Mouse (Mus musculus): ENCODE measurements at regions not wholly inside any gene's neighbourhood (a gene's known extent, or its start where the extent isn't known, plus 50 kb on each side); places are given as distances from the start of the nearest gene placed in this dataset.
A peak's percentile ranks its signal among the peaks of the same experiment; 100 is the strongest.

DNA sequence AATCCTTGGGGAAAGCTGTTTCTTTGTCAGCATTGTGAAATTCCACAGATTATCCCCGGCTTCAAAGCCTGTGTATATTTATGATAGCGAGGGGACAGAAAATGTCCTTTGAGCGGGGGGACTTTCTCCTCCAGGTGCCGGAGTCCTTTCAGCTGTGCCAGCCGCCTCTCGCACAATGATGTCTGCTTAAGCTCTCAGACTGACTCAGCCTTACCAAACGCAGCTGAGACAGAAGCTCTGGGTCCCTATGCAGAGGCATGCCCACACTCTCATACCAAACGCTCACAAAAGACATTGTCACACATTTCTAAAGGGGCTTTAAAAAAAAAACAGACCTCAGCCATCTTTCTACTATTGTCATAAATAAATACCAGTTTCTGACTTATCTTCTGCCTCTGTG is 633.9 kb downstream of the Dok5 start:
- Histone ChIP-seq H3K4me1 (replicated peaks; ENCODE audit: control insufficient read depth in 2 of 2, insufficient read depth in 2 of 2, low read length in 1 of 2) (no peaks in the 10 kb centered on the region), H3K27ac (no peak overlapping the region), H3K9ac (replicated peaks) (no peak overlapping the region), H3K36me3 (replicated peaks; ENCODE audit: control insufficient read depth, insufficient read depth, low read depth) (no peaks in the 10 kb centered on the region), H3K4me3 (ENCODE audit: insufficient read depth in 1 of 2, low read depth in 2 of 2, low read length in 2 of 2) (no peak overlapping the region), H3K4me2 (ENCODE audit: low read depth) (no peak overlapping the region), H3K27me3 (ENCODE audit: control insufficient read depth, insufficient read depth, low read length) (no peaks in the 10 kb centered on the region), H3K9me3 (ENCODE audit: control insufficient read depth, low read length) (no peaks in the 10 kb centered on the region; the same call in 1 of the 2 replicates)
- no peak for TF ChIP-seq EP300 (IDR thresholded peaks at IDR 0.05; ENCODE audit: low read depth)
- TF ChIP-seq CTCF (IDR thresholded peaks at IDR 0.05; ENCODE audit: low read depth): no peak
- ATAC-seq (ENCODE audit: insufficient read depth) (no peak), DNase-seq (ENCODE audit: low read depth in 3 of 3, low spot score in 3 of 3) (no peak)
- WGBS (ENCODE audit: insufficient replicate concordance): 55% methylated on average over 8 of the region's 8 CpGs

DNA sequence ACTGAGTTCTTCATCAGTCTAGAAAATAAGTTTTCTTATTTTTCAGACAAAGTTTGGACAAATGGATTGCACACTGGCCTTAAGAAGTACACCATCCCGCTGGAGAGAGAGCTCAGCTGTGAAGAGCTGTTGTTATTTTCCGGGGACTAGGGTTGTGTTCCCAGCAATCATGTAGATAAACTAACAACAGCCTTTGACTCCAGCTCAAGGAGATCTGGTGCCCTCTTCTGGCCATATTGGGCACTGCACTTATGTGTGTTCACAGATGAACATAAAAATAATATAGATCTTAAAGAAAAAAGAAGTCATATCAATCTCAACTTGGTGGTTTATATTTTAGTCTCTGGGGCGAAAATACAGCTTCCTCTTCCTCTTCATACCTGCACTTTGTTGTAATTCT is 633.0 kb downstream of the Dok5 start:
- H3K27me3 ChIP-seq (ENCODE audit: control insufficient read depth, insufficient read depth, low read length): no peaks in the 10 kb centered on the region
- 54% methylated on average over 3 of the region's 3 CpGs for WGBS (ENCODE audit: insufficient replicate concordance)
- H3K4me2 ChIP-seq (ENCODE audit: low read depth): no peak overlapping the region
- H3K9ac ChIP-seq (replicated peaks): no peak overlapping the region
- DNase-seq (ENCODE audit: low read depth in 3 of 3, low spot score in 3 of 3) (no peak), ATAC-seq (ENCODE audit: insufficient read depth) (no peak)
- TF ChIP-seq EP300 (IDR thresholded peaks at IDR 0.05; ENCODE audit: low read depth) (no peak), CTCF (IDR thresholded peaks at IDR 0.05; ENCODE audit: low read depth) (peak; percentile 56)
- H3K36me3 ChIP-seq (replicated peaks; ENCODE audit: control insufficient read depth, insufficient read depth, low read depth): no peaks in the 10 kb centered on the region
- H3K4me3 ChIP-seq (ENCODE audit: insufficient read depth in 1 of 2, low read depth in 2 of 2, low read length in 2 of 2): no peak overlapping the region
- H3K4me1 ChIP-seq (replicated peaks; ENCODE audit: control insufficient read depth in 2 of 2, insufficient read depth in 2 of 2, low read length in 1 of 2): no peaks in the 10 kb centered on the region
- H3K9me3 ChIP-seq (ENCODE audit: control insufficient read depth, low read length): no peaks in the 10 kb centered on the region; the same call in 1 of the 2 replicates
- H3K27ac ChIP-seq: no peak overlapping the region

DNA sequence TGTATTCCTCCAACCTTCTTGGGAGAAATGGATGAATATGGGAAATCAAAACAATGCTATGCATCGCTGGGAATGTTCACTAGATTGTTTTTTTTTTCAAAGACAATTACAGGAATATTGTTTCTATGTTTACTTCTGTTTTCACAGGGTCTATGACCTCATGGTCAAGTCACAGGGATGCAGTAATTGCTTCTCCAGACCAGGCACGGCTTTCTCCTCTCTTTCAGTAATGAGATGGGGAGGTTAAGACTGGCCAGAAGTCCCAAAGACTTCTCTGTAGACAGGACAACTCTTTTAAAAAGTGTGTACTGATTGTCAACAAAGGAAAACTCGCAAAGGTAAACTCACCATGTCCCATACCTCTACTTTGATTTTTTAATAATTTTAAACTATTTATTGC is 631.8 kb downstream of the Dok5 start:
- no peak overlapping the region for H3K9ac ChIP-seq (replicated peaks)
- TF ChIP-seq EP300 (IDR thresholded peaks at IDR 0.05; ENCODE audit: low read depth) (no peak), CTCF (IDR thresholded peaks at IDR 0.05; ENCODE audit: low read depth) (no peak)
- ATAC-seq (ENCODE audit: insufficient read depth): no peak

DNA sequence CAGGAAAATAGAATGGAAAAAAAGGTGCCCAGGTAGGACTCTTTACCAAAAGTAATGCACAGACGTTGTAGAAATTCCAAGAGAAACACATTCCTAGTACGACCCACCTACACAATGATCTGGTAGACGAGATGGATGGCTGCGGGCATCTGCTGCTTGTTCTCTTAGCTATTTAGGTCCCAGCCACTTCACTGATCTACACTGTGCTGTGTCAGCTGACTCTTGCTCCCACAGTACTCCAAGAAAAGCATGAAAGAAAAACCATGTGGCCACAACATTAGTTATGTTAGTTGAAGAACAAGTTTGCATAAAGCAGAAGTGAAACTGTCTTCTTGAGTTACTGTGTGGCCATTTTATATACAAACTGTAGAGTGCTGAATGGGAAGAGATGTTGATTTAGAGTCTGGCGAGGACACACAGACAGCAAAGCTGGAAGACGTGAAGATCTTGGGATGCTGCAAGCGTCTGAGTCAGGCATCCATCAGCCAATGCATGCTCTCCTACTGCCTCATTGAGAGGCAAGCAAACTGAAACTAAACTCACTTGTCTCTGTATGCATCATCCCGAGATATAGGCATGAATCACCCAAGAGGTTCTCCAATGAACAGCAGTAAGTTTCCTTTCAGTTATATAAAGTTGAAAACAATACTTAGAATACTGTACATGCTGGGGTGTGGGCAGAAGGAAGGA is 626.6 kb downstream of the Dok5 start:
- no peaks in the 10 kb centered on the region for H3K9me3 ChIP-seq (ENCODE audit: control insufficient read depth, low read length)
- no peak overlapping the region for H3K4me2 ChIP-seq (ENCODE audit: low read depth)
- no peak for DNase-seq (ENCODE audit: low read depth in 3 of 3, low spot score in 3 of 3)
- H3K9ac ChIP-seq (replicated peaks): no peak overlapping the region
- WGBS (ENCODE audit: insufficient replicate concordance): 58% methylated on average over 8 of the region's 8 CpGs
- no peak overlapping the region for H3K27ac ChIP-seq
- H3K36me3 ChIP-seq (replicated peaks; ENCODE audit: control insufficient read depth, insufficient read depth, low read depth): no peaks in the 10 kb centered on the region
- TF ChIP-seq EP300 (IDR thresholded peaks at IDR 0.05; ENCODE audit: low read depth) (no peak), CTCF (IDR thresholded peaks at IDR 0.05; ENCODE audit: low read depth) (no peak)
- no peaks in the 10 kb centered on the region for H3K4me1 ChIP-seq (replicated peaks; ENCODE audit: control insufficient read depth in 2 of 2, insufficient read depth in 2 of 2, low read length in 1 of 2)
- no peak overlapping the region for H3K4me3 ChIP-seq (ENCODE audit: insufficient read depth in 1 of 2, low read depth in 2 of 2, low read length in 2 of 2)
- no peak for ATAC-seq (ENCODE audit: insufficient read depth)
- no peaks in the 10 kb centered on the region for H3K27me3 ChIP-seq (ENCODE audit: control insufficient read depth, insufficient read depth, low read length)

More for the DNA sequence above, 631.8 kb downstream of the Dok5 start:
- no peaks in the 10 kb centered on the region for H3K36me3 ChIP-seq (replicated peaks; ENCODE audit: control insufficient read depth, insufficient read depth, low read depth)
- H3K27ac ChIP-seq: no peak overlapping the region
- WGBS (ENCODE audit: insufficient replicate concordance): 47% methylated on average over 3 of the region's 3 CpGs
- DNase-seq (ENCODE audit: low read depth in 3 of 3, low spot score in 3 of 3): no peak
- H3K4me2 ChIP-seq (ENCODE audit: low read depth): no peak overlapping the region
- no peaks in the 10 kb centered on the region for H3K4me1 ChIP-seq (replicated peaks; ENCODE audit: control insufficient read depth in 2 of 2, insufficient read depth in 2 of 2, low read length in 1 of 2)
- no peaks in the 10 kb centered on the region for H3K27me3 ChIP-seq (ENCODE audit: control insufficient read depth, insufficient read depth, low read length)
- H3K4me3 ChIP-seq (ENCODE audit: insufficient read depth in 1 of 2, low read depth in 2 of 2, low read length in 2 of 2): no peak overlapping the region
- H3K9me3 ChIP-seq (ENCODE audit: control insufficient read depth, low read length): no peaks in the 10 kb centered on the region; the same call in 1 of the 2 replicates

DNA sequence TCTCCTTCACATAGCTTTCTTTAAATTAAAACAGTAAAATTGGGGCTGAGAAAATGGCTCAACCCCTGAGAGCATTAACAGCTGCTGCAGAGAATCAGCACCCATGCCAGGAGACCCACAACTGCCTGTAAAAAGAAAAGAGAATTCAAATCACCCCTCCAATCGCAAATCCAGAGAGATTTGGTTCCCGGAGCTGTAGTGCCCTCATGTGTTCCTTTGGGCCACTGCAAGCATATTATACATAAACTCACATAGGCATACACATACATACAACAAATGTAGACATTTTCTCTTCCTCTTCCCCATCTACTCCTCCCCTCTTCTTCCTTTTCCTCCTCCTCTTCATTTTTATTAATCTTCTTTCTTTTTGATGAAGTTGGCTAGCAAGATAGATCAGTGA is 616.5 kb downstream of the Dok5 start:
- no peaks in the 10 kb centered on the region; the same call in 1 of the 2 replicates for H3K9me3 ChIP-seq (ENCODE audit: control insufficient read depth, low read length)
- no peaks in the 10 kb centered on the region for H3K27me3 ChIP-seq (ENCODE audit: control insufficient read depth, insufficient read depth, low read length)
- TF ChIP-seq EP300 (IDR thresholded peaks at IDR 0.05; ENCODE audit: low read depth): no peak
- TF ChIP-seq CTCF (IDR thresholded peaks at IDR 0.05; ENCODE audit: low read depth): no peak
- DNase-seq (ENCODE audit: low read depth in 3 of 3, low spot score in 3 of 3) (no peak), ATAC-seq (ENCODE audit: insufficient read depth) (no peak)
- no peak overlapping the region for H3K4me3 ChIP-seq (ENCODE audit: insufficient read depth in 1 of 2, low read depth in 2 of 2, low read length in 2 of 2)
- no peak overlapping the region for H3K9ac ChIP-seq (replicated peaks)
- H3K4me2 ChIP-seq (ENCODE audit: low read depth): no peak overlapping the region
- H3K27ac ChIP-seq: no peak overlapping the region
- H3K36me3 ChIP-seq (replicated peaks; ENCODE audit: control insufficient read depth, insufficient read depth, low read depth): no peaks in the 10 kb centered on the region
- WGBS (ENCODE audit: insufficient replicate concordance): 57% methylated on average over 2 of the region's 2 CpGs
- no peaks in the 10 kb centered on the region for H3K4me1 ChIP-seq (replicated peaks; ENCODE audit: control insufficient read depth in 2 of 2, insufficient read depth in 2 of 2, low read length in 1 of 2)

Data from liver, embryonic 14.5 days (tissue).